Mouse (Mus musculus) MEL (cell line): ENCODE measurements around the gene Mcidas. TPM values are rescaled to one million over a fixed set of nuclear protein-coding genes. Genes with fewer than 3 reads are reported as not detected.

Experiments used
- DNase-seq: peaks from one replicate; pipeline ENCODE4 v3.0.0; 2011; ENCODE audit warnings: low read depth, low spot score
- H3K27ac ChIP-seq: 2 replicates; pipeline ENCODE4 v1.5.1; 2012; ENCODE audit warnings: low read depth, mild to moderate bottlenecking, control low read depth, low read length, moderate library complexity; ENCODE audit not compliant: control insufficient read depth
- H3K27me3 ChIP-seq, 2 experiments: fragments of 150-350 bp in 1 of 2; sonication (generic) in 1 of 2; 2 replicates each; pipeline ENCODE4 v1.6.1; 2012; ENCODE audit warnings: low read length in 2 of 2, mild to moderate bottlenecking in 2 of 2, improper control_type of control experiment in 1 of 2, moderate library complexity in 1 of 2; ENCODE audit not compliant: insufficient read depth in 2 of 2, control insufficient read depth in 1 of 2
- H3K36me3 ChIP-seq, 2 experiments: 2 replicates each; pipeline ENCODE4 v1.6.1; 2012 to 2014; ENCODE audit warnings: low read length in 2 of 2, improper control_type of control experiment in 1 of 2, inconsistent platforms in 1 of 2, mild to moderate bottlenecking in 1 of 2; ENCODE audit not compliant: insufficient read depth in 2 of 2, control insufficient read depth in 1 of 2
- H3K4me1 ChIP-seq, 2 experiments: fragments of 150-350 bp in 1 of 2; sonication (generic) in 1 of 2; 2 replicates each; pipeline ENCODE4 v1.6.1; 2012; ENCODE audit warnings: low read length in 2 of 2, improper control_type of control experiment in 1 of 2, mild to moderate bottlenecking in 1 of 2; ENCODE audit not compliant: insufficient read depth in 2 of 2, control insufficient read depth in 1 of 2
- H3K4me3 ChIP-seq, 2 experiments: fragments of 150-350 bp in 1 of 2; sonication (generic) in 1 of 2; 2 replicates each; pipeline ENCODE4 v1.5.1; 2012; ENCODE audit warnings: low read depth in 2 of 2, low read length in 2 of 2, mild to moderate bottlenecking in 2 of 2, moderate library complexity in 2 of 2, control low read depth in 1 of 2, improper control_type of control experiment in 1 of 2; ENCODE audit not compliant: control insufficient read depth in 1 of 2, insufficient read depth in 1 of 2
- H3K79me2 ChIP-seq: 2 replicates; pipeline ENCODE4 v1.6.1; 2012; ENCODE audit warnings: mild to moderate bottlenecking, low read length, moderate library complexity; ENCODE audit not compliant: control insufficient read depth, poor library complexity, insufficient read depth
- H3K9ac ChIP-seq: 2 replicates; pipeline ENCODE4 v1.6.1; 2012; ENCODE audit warnings: low read depth, mild to moderate bottlenecking, control low read depth, low read length, moderate library complexity; ENCODE audit not compliant: control insufficient read depth, poor library complexity, severe bottlenecking
- H3K9me3 ChIP-seq: fragments of 150-350 bp; sonication (generic); replicated peaks from 2 replicates; pipeline ENCODE4 v1.6.1; 2012; ENCODE audit warnings: mild to moderate bottlenecking, low read length, improper control_type of control experiment, moderate library complexity; ENCODE audit not compliant: insufficient read depth
- BHLHE40 ChIP-seq: IDR thresholded peaks from 2 replicates; pipeline ENCODE4 v1.6.1; 2012; ENCODE audit warnings: low read depth, mild to moderate bottlenecking, inconsistent platforms, low read length, improper control_type of control experiment, borderline replicate concordance
- E2F4 ChIP-seq: IDR thresholded peaks from 2 replicates; pipeline ENCODE4 v1.6.1; 2011; ENCODE audit warnings: low read depth, low read length, improper control_type of control experiment, borderline replicate concordance
- ELF1 ChIP-seq: IDR thresholded peaks from 2 replicates; pipeline ENCODE4 v1.6.1; 2014; ENCODE audit warnings: low read depth, mild to moderate bottlenecking, inconsistent platforms, low read length, improper control_type of control experiment, moderate library complexity
- EP300 ChIP-seq, 2 experiments: IDR thresholded peaks; 2 replicates each; pipeline ENCODE4 v1.6.1; 2011; ENCODE audit warnings: improper control_type of control experiment in 2 of 2, low read length in 2 of 2, low read depth in 1 of 2, mild to moderate bottlenecking in 1 of 2
- ETS1 ChIP-seq: IDR thresholded peaks from 2 replicates; pipeline ENCODE4 v1.6.1; 2012; ENCODE audit warnings: low read depth, mild to moderate bottlenecking, inconsistent platforms, low read length, improper control_type of control experiment, moderate library complexity
- GABPA ChIP-seq: IDR thresholded peaks from 2 replicates; pipeline ENCODE4 v1.6.1; 2012; ENCODE audit warnings: low read depth, mild to moderate bottlenecking, inconsistent platforms, low read length, improper control_type of control experiment, moderate library complexity
- JUND ChIP-seq: IDR thresholded peaks from 2 replicates; pipeline ENCODE4 v1.6.1; 2011; ENCODE audit warnings: low read depth, mild to moderate bottlenecking, improper control_type of control experiment, low read length
- MAFK ChIP-seq: IDR thresholded peaks from 2 replicates; pipeline ENCODE4 v1.6.1; 2011; ENCODE audit warnings: low read depth, mild to moderate bottlenecking, low read length, improper control_type of control experiment, borderline replicate concordance
- MAX ChIP-seq: IDR thresholded peaks from 2 replicates; pipeline ENCODE4 v1.6.1; 2011; ENCODE audit warnings: low read length, improper control_type of control experiment
- MEF2A ChIP-seq: IDR thresholded peaks from 2 replicates; pipeline ENCODE4 v1.6.1; 2014; ENCODE audit warnings: low read depth, mild to moderate bottlenecking, inconsistent platforms, low read length, improper control_type of control experiment; ENCODE audit not compliant: poor library complexity, insufficient replicate concordance, severe bottlenecking; ENCODE audit errors: extremely low read depth
- MYB ChIP-seq: IDR thresholded peaks from 2 replicates; pipeline ENCODE4 v1.6.1; 2011; ENCODE audit warnings: mild to moderate bottlenecking, low read depth, low read length, improper control_type of control experiment
- POLR2A ChIP-seq, 2 experiments: IDR thresholded peaks; 2 replicates each; pipeline ENCODE4 v1.6.1; 2011 to 2012; ENCODE audit warnings: low read length in 2 of 2, mild to moderate bottlenecking in 2 of 2, control low read depth in 1 of 2, improper control_type of control experiment in 1 of 2, low read depth in 1 of 2, moderate library complexity in 1 of 2; ENCODE audit not compliant: control insufficient read depth in 1 of 2, insufficient read depth in 1 of 2, poor library complexity in 1 of 2
- POLR2AphosphoS2 ChIP-seq: IDR thresholded peaks from 2 replicates; pipeline ENCODE4 v1.6.1; 2011; ENCODE audit warnings: low read length, improper control_type of control experiment
- RCOR1 ChIP-seq: IDR thresholded peaks from 2 replicates; pipeline ENCODE4 v1.6.1; 2012; ENCODE audit warnings: low read depth, mild to moderate bottlenecking, inconsistent platforms, low read length, improper control_type of control experiment
- UBTF ChIP-seq: IDR thresholded peaks from 2 replicates; pipeline ENCODE4 v1.6.1; 2012; ENCODE audit warnings: low read depth, mild to moderate bottlenecking, inconsistent platforms, low read length, improper control_type of control experiment, moderate library complexity, borderline replicate concordance; ENCODE audit not compliant: insufficient read depth
- USF1 ChIP-seq: IDR thresholded peaks from 2 replicates; pipeline ENCODE4 v1.6.1; 2014; ENCODE audit warnings: low read depth, mild to moderate bottlenecking, inconsistent platforms, low read length, improper control_type of control experiment, moderate library complexity
- USF2 ChIP-seq, 2 experiments: IDR thresholded peaks; 2 replicates each; pipeline ENCODE4 v1.6.1; 2011 to 2012; ENCODE audit warnings: improper control_type of control experiment in 2 of 2, low read length in 2 of 2, borderline replicate concordance in 1 of 2, inconsistent platforms in 1 of 2, low read depth in 1 of 2, mild to moderate bottlenecking in 1 of 2; ENCODE audit not compliant: insufficient read depth in 1 of 2
- ZC3H11A ChIP-seq: IDR thresholded peaks from 2 replicates; pipeline ENCODE4 v1.6.1; 2012; ENCODE audit warnings: low read depth, mild to moderate bottlenecking, inconsistent platforms, low read length, improper control_type of control experiment
- ZKSCAN1 ChIP-seq: IDR thresholded peaks from 2 replicates; pipeline ENCODE4 v1.6.1; 2012; ENCODE audit warnings: low read depth, mild to moderate bottlenecking, inconsistent platforms, low read length, improper control_type of control experiment, moderate library complexity
- polyA plus RNA-seq, 2 experiments: library from polyadenylated mRNA; stranded (reverse) in 1 of 2; unstranded in 1 of 2; fragments of >175 nt in 1 of 2; fragments of >200 nt in 1 of 2; gene quantifications; 2 replicates each; pipeline versions ENCODE4 v1.2.1 to v1.2.4; 2012; ENCODE audit warnings: low replicate concordance in 2 of 2, low read depth in 1 of 2; ENCODE audit not compliant: insufficient read length in 2 of 2, insufficient read depth in 1 of 2, missing spikeins in 1 of 2
- total RNA-seq: library from RNA; depleted of rRNA; stranded (reverse); fragments of 300-350 nt; gene quantifications from 2 replicates; pipeline ENCODE4 v1.2.3, GENCODE M21; 2012

The Mcidas gene
- total and polyA plus RNA-seq, 3 experiments: not detected

DNA sequence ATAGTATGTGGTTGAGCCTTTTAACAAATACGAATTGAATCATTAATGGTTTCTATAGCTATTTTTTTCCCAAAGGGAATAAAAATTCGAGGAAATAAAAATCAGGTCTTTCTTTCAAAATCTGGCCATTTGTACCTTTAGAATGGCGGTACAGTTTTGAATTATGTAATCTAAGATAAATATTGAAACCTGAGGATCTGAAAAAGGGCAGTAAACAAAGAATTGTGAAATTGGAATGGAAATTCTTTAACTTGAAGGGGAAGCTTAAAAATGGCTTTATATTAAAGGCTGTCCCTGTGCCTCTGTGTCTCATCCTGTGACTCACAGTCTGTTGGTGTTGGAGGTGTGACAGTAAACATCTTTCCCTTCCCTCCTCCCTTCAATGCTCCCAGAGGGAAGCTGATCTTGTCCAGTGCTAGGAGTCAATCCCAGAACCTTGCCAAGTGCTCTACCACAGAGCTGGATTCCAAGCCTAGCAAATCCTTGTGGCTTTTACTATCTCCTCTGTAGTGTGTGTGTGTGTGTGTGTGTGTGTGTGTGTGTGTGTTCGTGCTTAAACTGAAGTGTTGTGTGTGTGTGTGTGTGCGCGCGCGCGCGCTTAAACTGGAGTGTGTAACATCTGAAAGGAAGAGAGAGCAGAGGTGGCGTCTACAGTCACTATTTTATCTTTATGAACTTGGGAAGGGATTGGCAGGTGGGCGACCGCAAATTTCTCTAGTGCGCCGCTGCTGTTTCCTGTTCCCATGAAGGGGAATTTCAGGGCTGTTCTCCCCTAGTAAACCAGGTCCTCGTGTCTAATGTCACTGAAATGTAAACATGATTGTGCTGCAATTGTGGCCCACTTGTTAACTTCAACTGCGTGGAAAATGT lies 29.9 kb downstream of the Mcidas start:
- H3K4me3 ChIP-seq: no peak overlapping the region
- no peak overlapping the region for H3K9ac ChIP-seq
- no peak overlapping the region for H3K27ac ChIP-seq
- TF ChIP-seq POLR2AphosphoS2 (no peak), MAX (no peak), UBTF (no peak), USF1 (no peak), USF2 (IDR thresholded peaks at IDR 0.05; ENCODE audit: borderline replicate concordance in 1 of 2, insufficient read depth in 1 of 2, low read depth in 1 of 2, low read length in 2 of 2) (no peak), JUND (no peak), POLR2A (IDR thresholded peaks at IDR 0.05; ENCODE audit: control insufficient read depth in 1 of 2, insufficient read depth in 1 of 2, low read depth in 1 of 2, low read length in 2 of 2, poor library complexity in 1 of 2) (no peak), ELF1 (no peak), EP300 (IDR thresholded peaks at IDR 0.05; ENCODE audit: low read depth in 1 of 2, low read length in 2 of 2) (no peak), MEF2A (no peak), E2F4 (no peak), ZC3H11A (no peak), MAFK (no peak), RCOR1 (no peak), GABPA (no peak), MYB (no peak)
- H3K36me3 ChIP-seq: no peaks in the 10 kb centered on the region
- no peaks in the 10 kb centered on the region for H3K4me1 ChIP-seq
- H3K9me3 ChIP-seq: no peaks in the 10 kb centered on the region
- peaks cover 4 to 5% of the 10 kb centered on the region in 2 experiments; a peak in 2 of 4 replicates for H3K27me3 ChIP-seq
- no peak for DNase-seq
- H3K79me2 ChIP-seq: no peaks in the 10 kb centered on the region

DNA sequence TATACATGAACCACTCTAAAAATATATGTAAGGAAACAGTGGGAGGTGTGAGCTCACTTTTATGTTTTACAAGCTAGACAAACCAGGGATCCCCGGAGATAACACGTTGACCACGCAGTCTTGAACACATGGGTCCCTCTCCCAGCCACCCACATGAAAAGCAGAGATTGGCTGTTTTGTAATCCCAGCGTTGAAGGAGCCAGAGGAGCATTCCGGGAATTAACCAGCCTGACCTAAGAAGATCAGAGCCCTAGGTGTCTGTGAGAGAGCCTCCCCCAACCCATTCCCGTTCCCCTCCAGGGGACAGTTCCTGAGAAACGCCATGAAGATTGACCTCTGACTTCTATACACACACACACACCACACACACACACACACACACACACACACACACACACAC lies 37.7 kb downstream of the Mcidas start:
- Histone ChIP-seq H3K4me3 (no peak overlapping the region), H3K9me3 (no peaks in the 10 kb centered on the region), H3K79me2 (no peaks in the 10 kb centered on the region), H3K27me3 (peaks cover 0 to under 1% of the 10 kb centered on the region in 2 experiments; a peak in 1 of 4 replicates), H3K27ac (no peak overlapping the region), H3K9ac (no peak overlapping the region), H3K36me3 (no peaks in the 10 kb centered on the region; a peak in 1 of 4 replicates), H3K4me1 (peaks cover 0 to 4% of the 10 kb centered on the region in 2 experiments; a peak in 1 of 4 replicates)
- no peak for TF ChIP-seq GABPA
- TF ChIP-seq ETS1: no peak
- TF ChIP-seq JUND: no peak
- no peak for TF ChIP-seq ZC3H11A
- TF ChIP-seq UBTF: no peak
- no peak for TF ChIP-seq MEF2A
- TF ChIP-seq ZKSCAN1: no peak
- no peak for TF ChIP-seq BHLHE40
- DNase-seq: no peak
